Mouse (Mus musculus) gastrocnemius, postnatal 36 days (tissue): Measurements from ENCODE around the gene Mad2l2. TPM values are rescaled to one million over a fixed set of nuclear protein-coding genes. Genes with fewer than 3 reads are reported as not detected.
"Not testable (repeated sequence)": the region's sequence is repeated elsewhere in the genome, so short reads cannot be mapped to it uniquely, and the experiment has no call there.

Source experiments
- DNase-seq, 2 experiments: peaks; one replicate each; pipeline ENCODE4 v3.0.0; 2022
- intact Hi-C: fragments of 180-260 bp; cut with DNase I; formaldehyde crosslinking; loops from one replicate; pipeline ENCODE4 v1.15.1; 2025
- microRNA-seq, 2 experiments: library from miRNA; unstranded; fragments of <30 nt; microRNA quantifications; one replicate each; pipeline ENCODE4 v1.2.0; 2021
- total RNA-seq, 2 experiments: library from RNA; stranded (reverse); gene quantifications; 2 replicates each; pipeline ENCODE4 v1.2.3; 2021

Mad2l2 gene
- total RNA-seq, 2 experiments from 2014 or later: 10.9 to 12.6 TPM

DNA sequence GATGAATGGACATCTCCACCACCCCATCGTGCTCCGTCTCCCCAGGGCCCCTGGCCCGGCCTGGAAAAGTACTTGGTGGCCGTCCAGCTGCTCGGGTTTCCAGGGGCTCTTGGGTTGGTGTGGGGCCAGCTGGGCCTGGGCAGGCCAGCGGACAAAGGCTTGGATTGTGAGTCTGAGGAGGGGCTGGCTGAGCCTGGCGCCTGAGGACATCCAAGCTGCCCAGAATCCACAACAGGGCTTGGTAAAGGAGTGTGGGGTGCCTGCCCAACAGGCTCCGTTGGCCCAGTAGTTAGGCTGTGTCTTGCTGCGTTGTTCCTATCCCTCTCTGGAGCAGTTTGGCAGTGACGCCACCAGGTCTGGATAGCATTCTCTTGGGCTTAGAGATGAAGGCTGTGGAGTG is 36.2 kb downstream of the Mad2l2 start:
- intact Hi-C loops: loop anchor here (2.0 to 10.0 kb wide), 2 partner anchors 28 to 212 kb away; no protein-coding TSS in a partner anchor
- no peak for DNase-seq

- peak; percentile 54 to 61 for DNase-seq
- intact Hi-C loops: loop anchor here (1.0 to 10.0 kb wide), 3 partner anchors 28 to 212 kb away; no protein-coding TSS in a partner anchor
Observed at GRCm38 (mm10) chr4:148166986-148167385, 36.8 kb downstream of the Mad2l2 start.

DNA sequence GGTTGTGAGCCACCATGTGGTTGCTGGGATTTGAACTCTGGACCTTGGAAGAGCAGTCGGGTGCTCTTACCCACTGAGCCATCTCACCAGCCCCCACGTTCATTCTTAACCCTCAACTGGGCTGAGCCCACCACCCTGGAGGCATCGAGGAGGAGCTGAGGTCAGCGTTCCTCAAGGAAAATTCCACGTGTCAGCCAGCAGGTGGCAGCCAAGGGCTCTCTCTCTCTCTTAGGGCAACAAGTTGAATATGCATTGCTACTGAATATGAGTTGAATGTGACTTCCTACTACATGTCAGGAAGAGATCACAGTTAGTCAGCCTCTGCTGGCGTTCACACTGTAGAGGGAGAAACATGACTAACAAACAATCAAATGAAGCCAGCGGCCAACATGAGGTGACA is 38.1 kb downstream of the Mad2l2 start:
- DNase-seq: no peak
- intact Hi-C loops: loop anchor here (10.0 kb wide), 1 partner anchor 213 kb away; no protein-coding TSS in a partner anchor

DNA sequence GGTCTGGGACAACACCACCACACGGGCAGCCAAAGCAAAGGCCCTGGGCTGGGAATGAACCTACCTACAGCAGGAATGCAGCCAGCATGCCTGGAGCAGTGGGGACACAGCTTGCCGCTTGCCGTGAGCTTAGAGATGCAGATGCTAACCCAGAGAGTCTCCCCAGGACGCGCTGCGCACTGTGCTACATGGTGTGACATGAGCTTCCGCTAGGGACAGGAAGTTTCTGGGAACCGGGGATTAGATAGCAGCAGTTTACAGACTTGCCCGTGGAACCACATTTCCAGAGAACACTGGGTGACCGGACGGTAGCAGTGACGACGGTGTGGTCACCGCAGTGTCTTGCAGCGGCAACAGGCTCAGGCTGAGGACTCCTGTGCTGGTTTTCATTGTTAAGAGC is 39.4 kb downstream of the Mad2l2 start:
- no peak for DNase-seq
- intact Hi-C loops: loop anchor here (10.0 kb wide), 1 partner anchor 215 kb away; no protein-coding TSS in a partner anchor

DNA sequence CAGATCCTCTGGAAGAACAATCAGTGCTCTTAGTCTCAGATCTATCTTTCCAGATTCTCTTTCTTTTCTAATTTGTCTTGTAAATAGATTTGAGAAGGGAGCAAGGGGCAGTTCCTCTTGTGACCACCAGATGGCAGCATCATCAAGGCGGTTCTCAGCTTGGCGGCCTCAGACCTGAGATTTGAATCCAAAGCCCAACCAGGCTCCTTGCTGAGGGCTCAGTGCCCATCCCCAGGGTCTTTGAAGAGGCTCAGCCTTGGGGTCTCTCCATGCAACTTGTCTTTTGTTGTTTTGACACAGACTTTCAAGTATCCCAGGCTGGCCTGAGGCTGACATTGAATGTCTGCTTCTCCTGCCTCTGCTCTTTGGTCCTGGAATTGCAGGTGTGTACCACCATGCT is 40.7 kb downstream of the Mad2l2 start:
- DNase-seq: peak in 1 of 2 experiments; percentile 24
- intact Hi-C loops: loop anchor here (2.0 kb wide), 1 partner anchor 260 kb away; no protein-coding TSS in a partner anchor

- no peak for DNase-seq
- intact Hi-C loops: loop anchor here (2.0 kb wide), 1 partner anchor 260 kb away; no protein-coding TSS in a partner anchor
Observed at GRCm38 (mm10) chr4:148171261-148171660, 41.1 kb downstream of the Mad2l2 start.

GRCm38 (mm10) chr4:148173811-148174494 is 43.8 kb downstream of the Mad2l2 start:
- DNase-seq: no peak
- intact Hi-C loops: no loop called here

DNA sequence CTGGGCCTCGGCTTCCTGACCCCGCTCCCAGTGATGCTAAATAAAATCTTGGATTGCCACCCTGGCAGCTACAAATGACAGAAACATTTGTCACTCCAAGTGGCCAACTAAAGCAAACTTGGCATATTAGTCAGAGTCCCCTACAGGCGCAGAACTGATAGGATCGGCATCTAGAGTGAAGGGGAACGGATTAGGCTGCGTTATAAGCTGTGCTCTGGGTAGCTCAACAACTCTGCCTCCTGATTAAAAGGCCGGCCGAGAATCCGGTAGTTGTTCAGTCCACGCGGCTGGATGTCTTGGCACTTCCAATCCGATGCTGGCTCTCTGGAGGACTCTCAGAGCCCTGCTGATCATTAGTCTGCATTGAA is 44.3 kb downstream of the Mad2l2 start:
- intact Hi-C loops: no loop called here
- no peak for DNase-seq

DNA sequence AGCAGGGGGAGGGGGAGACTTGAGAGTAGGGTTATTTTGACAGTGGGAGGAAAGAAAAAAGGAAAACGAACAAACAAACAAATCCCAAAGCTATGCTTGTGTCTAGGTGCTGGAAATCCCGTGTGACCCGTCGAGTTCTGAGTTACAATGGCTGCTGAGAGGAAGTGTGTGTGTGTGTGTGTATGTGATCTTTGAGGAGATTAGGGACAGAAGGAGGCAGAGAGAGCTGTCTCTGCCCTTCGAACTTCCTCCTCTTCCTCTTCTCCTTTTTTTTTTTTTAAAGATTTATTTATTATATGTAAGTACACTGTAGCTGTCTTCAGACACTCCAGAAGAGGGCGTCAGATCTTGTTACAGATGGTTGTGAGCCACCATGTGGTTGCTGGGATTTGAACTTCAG is 46.4 kb downstream of the Mad2l2 start:
- intact Hi-C loops, DNase-seq: not testable (repeated sequence)

DNA sequence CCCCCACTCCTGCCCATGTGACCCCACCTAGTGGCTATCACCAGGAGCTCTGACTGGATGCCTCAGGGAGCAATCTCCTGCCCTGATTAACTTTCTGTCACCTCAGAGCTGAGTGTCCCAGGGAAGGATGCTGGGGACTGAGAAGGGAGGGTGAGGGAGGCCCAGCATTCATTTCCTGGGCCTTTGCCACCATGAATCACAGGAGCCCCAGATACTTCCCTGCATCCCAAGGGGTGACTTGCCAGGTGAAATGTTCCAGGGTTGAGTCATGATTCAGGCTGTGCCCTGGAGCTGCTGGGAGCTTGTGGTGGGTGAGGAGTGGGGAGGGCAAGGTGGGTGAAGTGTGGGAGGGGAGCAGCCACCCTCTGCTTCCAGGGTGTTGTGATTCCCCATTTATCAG is 47.5 kb downstream of the Mad2l2 start:
- no peak for DNase-seq
- intact Hi-C loops: no loop called here

DNA sequence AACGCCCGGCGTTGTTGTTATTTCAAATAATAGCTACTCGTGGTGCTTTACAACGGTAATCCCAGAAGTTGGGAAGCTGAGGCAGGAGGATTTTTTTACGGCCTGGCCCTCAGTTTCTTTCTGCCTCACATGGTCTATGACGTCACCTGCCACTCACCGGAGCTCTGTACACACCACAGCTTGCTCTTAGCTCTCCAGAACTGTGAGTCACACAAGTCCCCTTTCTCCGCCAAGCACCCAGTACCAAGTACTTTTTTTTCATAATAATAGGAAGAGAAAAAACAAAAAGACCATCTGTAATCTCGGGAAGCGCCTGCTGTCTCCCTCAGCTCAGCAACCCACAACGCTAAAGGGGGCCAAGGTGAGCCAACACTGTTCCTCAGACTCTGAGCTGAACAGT is 51.3 kb downstream of the Mad2l2 start:
- DNase-seq: no peak
- intact Hi-C loops: no loop called here

DNA sequence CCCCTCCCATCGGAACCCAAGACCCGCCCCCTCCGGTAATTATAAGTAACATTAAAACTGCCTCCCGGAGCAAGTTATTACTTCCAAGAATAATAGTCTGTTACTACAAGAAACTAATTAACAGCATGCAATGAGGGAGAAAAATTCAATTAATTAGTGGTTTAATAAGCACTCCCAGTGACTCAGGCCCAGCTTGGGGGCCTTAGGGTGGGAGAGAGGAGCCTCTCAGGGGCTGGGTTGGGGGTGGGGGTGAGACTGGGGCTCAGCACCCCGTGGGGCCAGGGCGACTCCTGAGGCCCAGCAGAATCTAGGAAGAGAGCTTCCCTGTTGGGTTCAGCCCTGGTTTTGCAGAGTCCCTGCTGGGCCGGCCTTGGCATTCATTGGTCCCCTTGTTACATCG is 52.2 kb downstream of the Mad2l2 start:
- DNase-seq: no peak
- intact Hi-C loops: no loop called here

DNA sequence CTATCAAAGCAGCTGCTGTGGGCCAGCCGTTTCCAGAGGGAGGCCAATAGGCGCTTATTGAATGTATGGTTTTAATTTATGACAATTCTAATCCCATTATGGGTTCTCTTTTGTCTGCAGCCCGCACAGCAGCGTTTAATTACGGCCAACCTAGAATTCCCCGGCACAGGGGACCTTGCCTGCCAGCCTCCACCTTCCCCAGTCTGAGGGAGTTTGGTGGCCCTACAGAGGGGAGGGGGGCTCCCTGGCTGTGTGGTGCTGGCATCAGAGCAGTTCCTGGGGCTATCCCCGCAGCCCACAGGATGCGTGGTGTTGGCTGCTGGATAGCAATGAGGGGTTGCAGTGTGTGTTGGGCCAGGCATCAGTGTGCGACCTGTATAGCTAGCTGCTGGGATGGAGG is 54.4 kb downstream of the Mad2l2 start:
- no peak for DNase-seq
- intact Hi-C loops: no loop called here

DNA sequence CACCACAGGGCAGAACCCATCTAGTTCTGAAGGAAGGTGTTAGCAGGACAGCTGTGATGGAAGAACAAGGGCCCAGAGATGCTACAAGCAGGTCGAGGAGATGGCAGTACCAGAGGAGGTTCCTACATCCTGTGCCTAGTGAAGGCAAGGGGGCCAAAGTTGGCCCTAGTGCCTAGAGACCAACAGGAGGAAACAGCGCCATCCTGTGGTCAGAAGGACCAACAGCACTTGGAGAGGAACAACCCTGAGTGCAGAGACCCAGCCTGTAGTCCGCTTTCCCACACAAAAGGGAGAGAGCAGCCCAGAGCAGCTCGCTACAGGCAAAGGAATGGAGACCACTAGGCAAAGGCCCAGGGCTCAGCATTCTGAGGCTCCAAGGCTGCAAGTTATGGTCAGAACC is 55.6 kb downstream of the Mad2l2 start:
- intact Hi-C loops: no loop called here
- no peak for DNase-seq

DNA sequence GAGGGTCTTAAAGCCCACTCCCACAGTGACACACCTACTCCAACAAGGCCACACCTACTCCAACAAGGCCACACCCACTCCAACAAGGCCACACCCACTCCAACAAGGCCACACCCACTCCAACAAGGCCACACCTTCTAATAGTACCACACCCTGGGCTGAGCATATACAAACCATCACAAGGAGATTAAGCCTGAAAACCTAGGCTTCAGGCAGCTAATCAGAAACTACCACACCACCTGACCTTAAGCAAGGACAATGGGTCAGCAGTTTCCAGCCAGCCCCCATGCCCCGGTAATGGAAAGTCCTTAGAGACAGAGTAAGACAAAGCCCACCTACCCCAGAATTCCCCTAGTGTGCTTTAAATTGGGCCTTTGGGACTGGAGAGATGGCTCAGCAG is 58.6 kb downstream of the Mad2l2 start:
- DNase-seq, intact Hi-C loops: not testable (repeated sequence)

DNA sequence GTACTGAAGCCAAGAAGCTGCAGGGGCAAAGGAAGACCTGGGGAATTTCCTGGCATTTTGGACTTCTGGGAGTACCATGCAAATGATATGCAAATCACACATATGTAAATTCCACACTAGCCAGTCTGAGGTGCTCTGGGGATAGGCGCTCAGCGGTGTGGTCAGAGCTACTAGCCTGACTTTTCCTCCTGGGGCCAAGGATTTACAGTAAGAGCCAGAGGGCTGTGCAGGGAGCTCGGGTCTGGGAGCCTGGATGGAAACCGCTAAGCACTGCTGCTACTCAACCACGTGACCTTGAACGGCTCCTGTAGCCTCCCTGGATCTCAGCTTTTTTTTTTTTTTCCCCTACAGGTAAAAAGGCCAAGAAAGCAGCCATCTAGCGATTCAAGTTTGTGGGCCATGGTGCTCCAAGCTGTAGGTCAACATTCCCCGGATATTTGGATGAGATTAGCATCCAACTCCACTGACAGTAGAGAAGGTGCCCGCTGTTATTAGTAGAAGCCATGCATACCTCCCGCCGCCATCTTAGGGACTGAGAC is 62.6 kb downstream of the Mad2l2 start:
- no peak for DNase-seq
- intact Hi-C loops: no loop called here

GRCm38 (mm10) chr4:148194400-148194799 is 64.2 kb downstream of the Mad2l2 start:
- no peak for DNase-seq
- intact Hi-C loops: no loop called here

Small RNA genes within 50 kb of the gene (microRNA-seq; reads per million reads assigned to microRNA genes)
- gene Mir7022: 0 reads per million in 2 experiments

Other genes starting within 250 kb of the Mad2l2 start
- gene Mfn2, start 225.7 kb upstream of the Mad2l2 start, total RNA-seq: 100 to 1,000 TPM; 406 to 426 TPM
- gene Plod1, start 193.6 kb upstream of the Mad2l2 start, total RNA-seq: 10 to 100 TPM; 21.8 to 25.6 TPM
- gene 2510039O18Rik, start 189.5 kb upstream of the Mad2l2 start, total RNA-seq: 10 to 100 TPM; 17.9 to 21.4 TPM
- gene Nppb, start 144.6 kb upstream of the Mad2l2 start, total RNA-seq: not detected
- not detected for gene Nppa, start 129.7 kb upstream of the Mad2l2 start, total RNA-seq
- 1 to 10 TPM; 3.9 to 4.6 TPM for gene Clcn6, start 91.6 kb upstream of the Mad2l2 start, total RNA-seq
- 1 to 10 TPM; 5.6 to 9.6 TPM for gene Mthfr, start 91.3 kb upstream of the Mad2l2 start, total RNA-seq
- gene Agtrap, start 42.4 kb upstream of the Mad2l2 start, total RNA-seq: 10 to 100 TPM in 1 of 2 experiments, 1 to 10 TPM in 1; 9.8 to 11.4 TPM
- gene Draxin, start 314 bp downstream of the Mad2l2 start, total RNA-seq: under 1 TPM in 1 of 2 experiments, not detected in 1; 0.10 TPM
- gene Fbxo6, start 21.8 kb downstream of the Mad2l2 start, total RNA-seq: 10 to 100 TPM; 32.7 to 33.5 TPM
- 1 to 10 TPM; 6.3 to 9.1 TPM for gene Fbxo44, start 30.1 kb downstream of the Mad2l2 start, total RNA-seq
- gene Fbxo2, start 30.2 kb downstream of the Mad2l2 start, total RNA-seq: not detected
- gene Disp3, start 157.6 kb downstream of the Mad2l2 start, total RNA-seq: under 1 TPM in 1 of 2 experiments, not detected in 1; 0.10 TPM